Mouse (Mus musculus): ENCODE data around the gene Rpap3. TPM values are rescaled to one million over a fixed set of nuclear protein-coding genes. Genes with fewer than 3 reads are reported as not detected.

Rpap3 gene
- polyA plus RNA-seq, 1 experiment from 2014 or later = 25.4 TPM

- no peaks in the 10 kb centered on the region for H3K4me1 ChIP-seq (ENCODE audit: control insufficient read depth, insufficient read depth, low read length)
- peak overlapping the region; percentile 41 for H3K4me3 ChIP-seq (ENCODE audit: low read depth, low read length)
- H3K27me3 ChIP-seq (replicated peaks; ENCODE audit: control insufficient read depth, insufficient read depth, low read length) = no peaks in the 10 kb centered on the region
- H3K27ac ChIP-seq (replicated peaks; ENCODE audit: low read depth, low read length) = no peak overlapping the region
- no peaks in the 10 kb centered on the region for H3K36me3 ChIP-seq (ENCODE audit: control insufficient read depth, insufficient read depth, low read length)
- H3K4me2 ChIP-seq (ENCODE audit: low read depth, low read length) = peak overlapping the region; percentile 68
- 7% methylated on average over 19 of the region's 19 CpGs for WGBS
- DNase-seq (ENCODE audit: low spot score) (peak; percentile 87), ATAC-seq (ENCODE audit: low read depth) (peak; percentile 75; the same call in 1 of the 2 replicates)
- peak overlapping the region; percentile 56 for H3K9ac ChIP-seq (ENCODE audit: low read depth, low read length)
- no peaks in the 10 kb centered on the region for H3K9me3 ChIP-seq (ENCODE audit: control insufficient read depth, low read length)
Measured at GRCm38 (mm10) chr15:97663750-97664406, 41.7 kb downstream of the Rpap3 start.

- no peaks in the 10 kb centered on the region for H3K27me3 ChIP-seq (replicated peaks; ENCODE audit: control insufficient read depth, insufficient read depth, low read length)
- DNase-seq (ENCODE audit: low spot score) (no peak), ATAC-seq (ENCODE audit: low read depth) (no peak)
- peak overlapping the region; percentile 3; the same call in 1 of the 2 replicates for H3K4me2 ChIP-seq (ENCODE audit: low read depth, low read length)
- H3K4me1 ChIP-seq (ENCODE audit: control insufficient read depth, insufficient read depth, low read length) = no peaks in the 10 kb centered on the region
- H3K9ac ChIP-seq (ENCODE audit: low read depth, low read length) = no peak overlapping the region
- 84% methylated on average over 8 of the region's 8 CpGs for WGBS
- H3K36me3 ChIP-seq (ENCODE audit: control insufficient read depth, insufficient read depth, low read length) = no peaks in the 10 kb centered on the region
- no peaks in the 10 kb centered on the region for H3K9me3 ChIP-seq (ENCODE audit: control insufficient read depth, low read length)
- no peak overlapping the region for H3K4me3 ChIP-seq (ENCODE audit: low read depth, low read length)
- H3K27ac ChIP-seq (replicated peaks; ENCODE audit: low read depth, low read length) = no peak overlapping the region
Measured at GRCm38 (mm10) chr15:97658755-97659116, 46.9 kb downstream of the Rpap3 start.

- ATAC-seq (ENCODE audit: low read depth) (no peak), DNase-seq (ENCODE audit: low spot score) (no peak)
- Histone ChIP-seq H3K9ac (ENCODE audit: low read depth, low read length) (no peak overlapping the region), H3K4me2 (ENCODE audit: low read depth, low read length) (peak overlapping the region; percentile 3; the same call in 1 of the 2 replicates), H3K9me3 (ENCODE audit: control insufficient read depth, low read length) (no peaks in the 10 kb centered on the region), H3K4me3 (ENCODE audit: low read depth, low read length) (no peak overlapping the region), H3K4me1 (ENCODE audit: control insufficient read depth, insufficient read depth, low read length) (no peaks in the 10 kb centered on the region), H3K36me3 (ENCODE audit: control insufficient read depth, insufficient read depth, low read length) (no peaks in the 10 kb centered on the region), H3K27ac (replicated peaks; ENCODE audit: low read depth, low read length) (no peak overlapping the region), H3K27me3 (replicated peaks; ENCODE audit: control insufficient read depth, insufficient read depth, low read length) (no peaks in the 10 kb centered on the region)
- WGBS = 54% methylated on average over 26 of the region's 26 CpGs
Measured at GRCm38 (mm10) chr15:97657856-97658754, 47.5 kb downstream of the Rpap3 start.

GRCm38 (mm10) chr15:97657420-97657819 is 48.2 kb downstream of the Rpap3 start:
- Histone ChIP-seq H3K4me2 (ENCODE audit: low read depth, low read length) (no peak overlapping the region), H3K4me3 (ENCODE audit: low read depth, low read length) (no peak overlapping the region), H3K9ac (ENCODE audit: low read depth, low read length) (no peak overlapping the region), H3K4me1 (ENCODE audit: control insufficient read depth, insufficient read depth, low read length) (no peaks in the 10 kb centered on the region), H3K36me3 (ENCODE audit: control insufficient read depth, insufficient read depth, low read length) (no peaks in the 10 kb centered on the region), H3K27ac (replicated peaks; ENCODE audit: low read depth, low read length) (no peak overlapping the region), H3K9me3 (ENCODE audit: control insufficient read depth, low read length) (no peaks in the 10 kb centered on the region), H3K27me3 (replicated peaks; ENCODE audit: control insufficient read depth, insufficient read depth, low read length) (no peaks in the 10 kb centered on the region)
- no peak for ATAC-seq (ENCODE audit: low read depth)
- no peak for DNase-seq (ENCODE audit: low spot score)
- 95% methylated on average over 14 of the region's 14 CpGs for WGBS

GRCm38 (mm10) chr15:97649726-97650125 is 55.9 kb downstream of the Rpap3 start:
- no peak overlapping the region for H3K9ac ChIP-seq (ENCODE audit: low read depth, low read length)
- WGBS = 63% methylated on average over 4 of the region's 4 CpGs
- H3K4me3 ChIP-seq (ENCODE audit: low read depth, low read length) = no peak overlapping the region
- H3K36me3 ChIP-seq (ENCODE audit: control insufficient read depth, insufficient read depth, low read length) = no peaks in the 10 kb centered on the region
- H3K4me1 ChIP-seq (ENCODE audit: control insufficient read depth, insufficient read depth, low read length) = no peaks in the 10 kb centered on the region
- H3K4me2 ChIP-seq (ENCODE audit: low read depth, low read length) = no peak overlapping the region
- H3K27ac ChIP-seq (replicated peaks; ENCODE audit: low read depth, low read length) = no peak overlapping the region
- no peaks in the 10 kb centered on the region for H3K27me3 ChIP-seq (replicated peaks; ENCODE audit: control insufficient read depth, insufficient read depth, low read length)
- no peaks in the 10 kb centered on the region for H3K9me3 ChIP-seq (ENCODE audit: control insufficient read depth, low read length)
- DNase-seq (ENCODE audit: low spot score) (no peak), ATAC-seq (ENCODE audit: low read depth) (no peak)

- H3K36me3 ChIP-seq (ENCODE audit: control insufficient read depth, insufficient read depth, low read length) = no peaks in the 10 kb centered on the region
- WGBS = 89% methylated on average over 18 of the region's 18 CpGs
- ATAC-seq (ENCODE audit: low read depth) (no peak), DNase-seq (ENCODE audit: low spot score) (no peak)
- H3K27ac ChIP-seq (replicated peaks; ENCODE audit: low read depth, low read length) = no peak overlapping the region
- H3K27me3 ChIP-seq (replicated peaks; ENCODE audit: control insufficient read depth, insufficient read depth, low read length) = no peaks in the 10 kb centered on the region
- no peak overlapping the region for H3K4me3 ChIP-seq (ENCODE audit: low read depth, low read length)
- H3K4me1 ChIP-seq (ENCODE audit: control insufficient read depth, insufficient read depth, low read length) = no peaks in the 10 kb centered on the region
- H3K9ac ChIP-seq (ENCODE audit: low read depth, low read length) = no peak overlapping the region
- no peaks in the 10 kb centered on the region for H3K9me3 ChIP-seq (ENCODE audit: control insufficient read depth, low read length)
- H3K4me2 ChIP-seq (ENCODE audit: low read depth, low read length) = no peak overlapping the region
Measured at GRCm38 (mm10) chr15:97648176-97648575, 57.4 kb downstream of the Rpap3 start.

GRCm38 (mm10) chr15:97646426-97646825 is 59.2 kb downstream of the Rpap3 start:
- no peak overlapping the region for H3K27ac ChIP-seq (replicated peaks; ENCODE audit: low read depth, low read length)
- H3K4me1 ChIP-seq (ENCODE audit: control insufficient read depth, insufficient read depth, low read length) = no peaks in the 10 kb centered on the region
- ATAC-seq (ENCODE audit: low read depth) (no peak), DNase-seq (ENCODE audit: low spot score) (peak; percentile 20)
- H3K9me3 ChIP-seq (ENCODE audit: control insufficient read depth, low read length) = no peaks in the 10 kb centered on the region
- no peak overlapping the region for H3K4me3 ChIP-seq (ENCODE audit: low read depth, low read length)
- no peak overlapping the region for H3K9ac ChIP-seq (ENCODE audit: low read depth, low read length)
- no peak overlapping the region for H3K4me2 ChIP-seq (ENCODE audit: low read depth, low read length)
- 49% methylated on average over 7 of the region's 7 CpGs for WGBS
- no peaks in the 10 kb centered on the region for H3K36me3 ChIP-seq (ENCODE audit: control insufficient read depth, insufficient read depth, low read length)
- H3K27me3 ChIP-seq (replicated peaks; ENCODE audit: control insufficient read depth, insufficient read depth, low read length) = no peaks in the 10 kb centered on the region

- no peak overlapping the region for H3K27ac ChIP-seq (replicated peaks; ENCODE audit: low read depth, low read length)
- WGBS = 89% methylated on average over 4 of the region's 4 CpGs
- H3K36me3 ChIP-seq (ENCODE audit: control insufficient read depth, insufficient read depth, low read length) = no peaks in the 10 kb centered on the region
- ATAC-seq (ENCODE audit: low read depth) (no peak), DNase-seq (ENCODE audit: low spot score) (no peak)
- H3K4me3 ChIP-seq (ENCODE audit: low read depth, low read length) = no peak overlapping the region
- no peak overlapping the region for H3K9ac ChIP-seq (ENCODE audit: low read depth, low read length)
- H3K4me2 ChIP-seq (ENCODE audit: low read depth, low read length) = no peak overlapping the region
- H3K4me1 ChIP-seq (ENCODE audit: control insufficient read depth, insufficient read depth, low read length) = no peaks in the 10 kb centered on the region
- no peaks in the 10 kb centered on the region for H3K27me3 ChIP-seq (replicated peaks; ENCODE audit: control insufficient read depth, insufficient read depth, low read length)
- H3K9me3 ChIP-seq (ENCODE audit: control insufficient read depth, low read length) = 0 out of 2 replicates have a peak, but pooled peaks cover 7% of the 10 kb centered on the region
Measured at GRCm38 (mm10) chr15:97643986-97644385, 61.6 kb downstream of the Rpap3 start.
